Mouse (Mus musculus) embryo, embryonic 9.5 days (tissue): ENCODE measurements around the gene Apol7a.
"Not testable (repeated sequence)": the region's sequence is repeated elsewhere in the genome, so short reads cannot be mapped to it uniquely, and the experiment has no call there.

Experiments
- DNase-seq: peaks from one replicate; pipeline ENCODE4 v3.0.0-alpha.2; 2017; ENCODE audit errors: extremely low spot score

Gene Apol7a

DNA sequence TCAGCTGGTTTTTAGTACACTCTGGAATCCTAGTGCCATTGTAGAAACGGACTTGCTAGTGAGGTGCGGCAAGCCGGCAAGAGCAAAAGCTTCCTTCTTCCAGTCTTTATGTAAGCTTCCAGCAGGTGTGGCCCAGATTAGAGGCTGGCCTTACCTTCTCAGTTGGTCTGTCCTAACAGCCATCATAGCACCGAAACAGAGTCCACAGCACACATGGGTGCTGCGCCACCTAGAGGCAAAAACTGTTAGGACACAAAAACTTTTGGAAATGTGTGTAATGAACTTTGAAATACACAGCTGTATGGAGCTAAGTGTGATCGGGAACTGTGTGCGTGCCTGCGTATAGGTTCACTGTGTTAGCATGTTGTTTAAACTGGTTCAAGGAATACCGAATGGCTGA is at the start of gene Apol7a:
Apol7a (minus strand) TSS at position 84 of the 400 bp plus-strand sequence.
- peak; percentile 20 for DNase-seq

DNA sequence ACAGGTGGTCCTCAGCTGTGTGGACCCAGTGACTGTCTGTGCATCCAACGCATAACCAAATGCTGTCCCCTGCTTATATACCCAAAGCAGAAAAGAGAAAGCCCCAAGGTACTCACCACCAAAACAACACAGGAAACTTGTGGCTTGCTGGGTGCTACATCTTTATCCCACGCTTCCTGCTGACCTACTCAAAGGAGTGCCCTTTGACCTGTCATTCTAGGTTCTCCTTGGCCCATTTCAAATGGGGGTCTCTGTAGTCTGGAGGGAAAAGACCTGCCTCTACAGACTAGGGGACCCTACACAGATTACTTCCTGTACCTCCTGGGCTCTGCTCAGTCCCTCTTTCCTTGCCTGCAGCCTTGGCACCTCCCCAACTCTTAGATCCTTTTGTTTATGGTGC is 48.5 kb upstream of the Apol7a start, which contains the start of gene Apol7b:
Apol7b (minus strand) TSS at position 101 of the 400 bp plus-strand sequence.
- not testable (repeated sequence) for DNase-seq

DNA sequence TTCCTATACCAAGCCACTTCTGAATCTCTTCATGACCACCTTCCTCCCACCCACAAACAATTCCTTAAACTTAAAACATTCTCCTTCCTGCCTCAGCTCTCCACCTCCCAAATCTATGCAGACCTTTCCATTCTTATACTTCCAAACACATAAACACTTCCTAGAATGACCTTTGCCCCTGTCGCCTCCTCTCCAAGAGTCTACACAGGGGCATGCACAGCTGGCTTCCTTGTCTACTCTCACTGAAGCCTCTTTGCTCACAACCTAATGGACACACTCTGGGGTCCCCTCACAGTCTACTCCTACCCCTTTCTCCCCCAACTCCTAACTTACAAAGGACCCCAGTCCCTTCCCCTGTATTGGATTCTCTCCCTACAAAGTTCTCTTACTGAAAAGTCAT is 46.8 kb upstream of the Apol7a start:
- DNase-seq, result not testable (repeated sequence)

DNA sequence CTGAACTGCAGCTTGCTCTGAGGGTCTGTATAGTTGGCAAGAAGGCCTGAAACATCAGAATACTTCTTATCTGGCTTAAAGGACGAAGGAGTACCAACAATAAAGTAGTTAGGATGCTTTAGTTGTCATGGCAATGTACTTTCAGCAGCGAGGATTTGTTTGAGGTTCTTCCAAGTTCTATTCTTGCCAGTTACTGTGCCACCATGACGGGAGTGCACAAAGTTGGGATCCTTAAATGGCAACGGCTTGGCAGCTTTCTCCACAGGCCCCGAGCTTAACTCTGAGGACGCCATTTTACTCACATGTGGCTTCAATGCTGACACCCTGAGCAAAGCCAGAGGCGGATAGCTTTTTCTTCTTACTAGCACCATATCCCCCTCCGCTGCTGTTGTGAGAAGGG is 45.8 kb upstream of the Apol7a start:
- not testable (repeated sequence) for DNase-seq

DNA sequence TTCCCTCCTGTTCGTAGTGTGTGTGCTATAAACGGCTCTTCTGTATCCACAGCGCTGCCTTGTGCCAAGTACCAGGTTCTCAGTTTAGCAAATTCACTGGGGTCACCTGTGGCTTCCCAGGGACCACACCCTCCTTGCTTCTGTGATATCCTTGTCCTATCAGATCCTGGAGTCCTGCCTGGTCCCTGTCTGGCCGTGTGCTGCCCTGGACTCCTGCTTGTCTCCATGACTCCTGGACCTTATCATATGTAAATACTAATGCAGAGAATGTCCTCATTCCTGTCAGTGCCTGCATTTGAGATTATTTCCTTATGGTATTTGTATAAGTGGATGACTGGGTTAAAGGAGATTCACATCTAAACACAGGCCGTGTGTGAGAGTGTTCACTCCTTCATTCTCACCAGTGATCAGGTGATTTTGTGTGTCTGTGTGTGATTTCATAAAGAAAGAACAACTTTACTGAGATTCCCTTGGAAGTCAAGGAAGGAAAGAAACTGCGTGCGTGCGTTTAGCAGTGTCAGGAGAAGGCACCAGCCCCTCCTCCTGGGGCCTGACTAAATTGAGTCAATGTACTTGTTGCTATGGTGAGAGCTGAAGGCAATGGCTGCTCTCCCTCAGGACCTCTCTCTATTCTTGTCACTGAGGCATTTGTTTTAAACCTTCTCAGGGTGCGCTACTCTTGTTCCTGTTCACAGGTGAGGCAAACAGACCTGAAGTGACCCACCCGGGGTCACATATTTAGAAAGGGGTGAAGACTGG is 30.0 kb upstream of the Apol7a start:
- DNase-seq, result not testable (repeated sequence)

DNA sequence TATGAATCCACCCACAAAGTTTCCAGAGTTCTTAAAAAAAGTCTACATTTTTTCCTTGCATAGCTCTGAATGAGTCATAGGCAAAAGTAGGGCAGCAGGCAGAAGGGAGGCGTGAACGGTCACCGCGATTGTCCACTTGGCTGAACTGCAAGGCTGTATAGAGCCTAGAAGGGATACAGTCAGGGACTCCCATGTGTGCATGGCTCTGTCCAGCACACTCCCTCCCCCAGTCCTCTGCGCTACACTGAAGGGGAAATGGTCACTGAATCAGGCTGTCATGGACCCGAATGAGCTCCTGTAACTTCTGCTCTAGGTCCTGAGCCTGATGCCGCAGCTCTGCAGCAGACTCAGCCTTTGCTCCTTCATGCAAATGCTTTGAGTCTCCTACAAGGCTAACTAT is 24.0 kb upstream of the Apol7a start:
- DNase-seq, result not testable (repeated sequence)

DNA sequence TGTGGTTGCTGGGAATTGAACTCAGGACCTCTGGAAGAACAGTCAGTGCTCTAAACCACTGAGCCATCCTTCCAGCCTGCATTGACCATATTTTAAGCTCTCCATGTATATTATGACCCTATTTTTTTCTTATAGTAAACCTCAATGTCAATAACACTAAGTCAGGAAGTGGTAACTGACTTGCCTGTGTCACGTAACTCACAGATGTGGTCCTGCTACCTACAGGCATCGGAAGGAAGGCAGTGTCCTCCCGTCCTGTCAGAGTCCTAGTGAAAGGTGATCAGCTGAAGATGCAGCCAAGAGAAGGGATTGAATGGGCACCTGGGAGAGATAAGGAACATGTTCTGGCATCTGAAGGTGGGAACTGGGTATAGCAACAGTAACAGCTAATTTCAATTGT is 20.7 kb upstream of the Apol7a start:
- DNase-seq, result not testable (repeated sequence)

DNA sequence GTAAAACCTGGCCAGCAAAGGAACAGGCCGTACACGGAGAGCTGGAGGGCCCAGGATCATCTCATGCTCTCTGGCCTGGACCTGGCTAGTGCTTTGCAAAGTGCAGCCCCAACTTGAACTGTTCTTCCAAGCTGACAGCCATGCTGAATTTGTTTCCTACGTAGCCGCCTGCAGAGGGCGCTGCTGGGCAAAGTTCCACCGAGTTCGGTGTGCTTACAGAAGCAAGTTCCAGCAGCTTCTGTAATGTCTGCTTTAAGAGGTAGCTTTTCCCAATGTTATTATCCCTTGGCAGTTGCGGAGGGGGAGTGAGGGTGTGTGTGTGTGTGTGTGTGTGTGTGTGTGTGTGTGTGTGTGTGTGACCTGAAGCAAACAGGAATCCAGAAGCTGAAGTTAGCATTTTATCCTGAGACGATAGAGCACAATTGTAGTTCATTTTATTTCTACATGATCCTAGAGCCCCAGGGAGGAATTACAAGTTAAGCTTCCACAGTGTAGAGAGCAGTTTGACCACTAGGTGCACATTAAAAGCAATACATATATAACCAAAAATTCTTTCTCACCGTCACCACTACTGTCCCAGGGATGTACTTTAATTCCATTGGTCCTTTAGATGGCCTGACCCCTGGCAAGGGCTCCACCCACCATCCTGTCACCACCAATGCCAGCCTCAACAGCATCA is 17.9 kb upstream of the Apol7a start:
- not testable (repeated sequence) for DNase-seq

DNA sequence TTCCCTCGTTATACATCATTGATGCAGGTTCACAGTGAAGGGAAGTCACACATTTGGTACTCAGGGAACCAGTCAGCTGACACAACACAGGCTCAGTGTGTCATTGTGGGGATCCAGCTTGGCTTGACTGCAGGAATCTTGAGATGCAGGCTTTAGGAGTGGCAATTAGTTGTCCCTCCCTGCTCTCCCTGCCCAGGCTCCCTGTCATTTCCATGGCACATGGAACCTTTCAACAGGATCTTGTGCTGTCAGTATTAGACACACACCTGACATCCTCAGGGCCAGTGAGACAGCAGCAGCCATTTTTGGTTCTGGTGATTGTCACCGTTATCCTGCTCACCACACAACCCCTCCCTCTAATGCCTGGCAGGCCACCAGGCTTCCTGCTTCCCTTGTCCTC is 16.7 kb upstream of the Apol7a start:
- not testable (repeated sequence) for DNase-seq

DNA sequence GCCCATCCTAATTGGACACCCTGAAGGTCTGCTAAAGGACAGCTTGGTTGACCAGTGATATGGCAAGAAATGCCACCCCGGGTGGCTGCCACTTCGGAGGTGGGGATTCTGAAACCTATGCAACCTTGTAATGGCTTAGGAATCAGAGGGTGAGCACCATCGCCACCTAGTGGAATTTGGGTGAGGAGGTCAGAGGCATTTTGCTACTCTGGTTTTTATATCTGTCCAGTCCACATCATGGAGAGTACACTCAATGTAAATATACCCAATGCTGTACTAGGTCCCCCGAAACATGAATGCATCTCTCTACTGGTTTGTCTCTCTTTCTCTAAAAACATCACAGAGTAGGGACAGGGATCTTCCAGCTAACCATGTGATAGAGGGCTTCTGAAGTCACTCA is 13.8 kb upstream of the Apol7a start:
- DNase-seq, result not testable (repeated sequence)

DNA sequence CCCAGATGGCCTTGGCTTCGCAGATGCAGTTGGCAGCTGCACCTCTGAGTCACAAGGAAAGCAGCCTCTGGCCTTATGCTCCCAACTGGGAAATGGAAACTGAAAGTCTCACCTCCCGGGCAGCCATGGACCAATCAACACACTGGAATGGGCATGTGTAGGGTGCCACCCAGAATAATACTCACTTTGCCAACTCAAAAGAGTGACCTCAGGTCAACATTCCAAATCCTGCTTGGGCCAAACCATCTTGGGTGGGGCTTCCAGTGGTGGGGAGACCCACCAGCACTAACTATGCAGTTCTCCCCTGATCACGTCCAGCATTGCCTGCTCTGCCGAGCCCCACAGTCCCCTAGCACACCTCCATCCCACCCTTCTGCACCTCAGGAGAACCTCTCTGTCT is 12.1 kb upstream of the Apol7a start, which contains the start of gene Apol9a:
Apol9a (minus strand) TSS at position 101 of the 400 bp plus-strand sequence.
- DNase-seq, result not testable (repeated sequence)

DNA sequence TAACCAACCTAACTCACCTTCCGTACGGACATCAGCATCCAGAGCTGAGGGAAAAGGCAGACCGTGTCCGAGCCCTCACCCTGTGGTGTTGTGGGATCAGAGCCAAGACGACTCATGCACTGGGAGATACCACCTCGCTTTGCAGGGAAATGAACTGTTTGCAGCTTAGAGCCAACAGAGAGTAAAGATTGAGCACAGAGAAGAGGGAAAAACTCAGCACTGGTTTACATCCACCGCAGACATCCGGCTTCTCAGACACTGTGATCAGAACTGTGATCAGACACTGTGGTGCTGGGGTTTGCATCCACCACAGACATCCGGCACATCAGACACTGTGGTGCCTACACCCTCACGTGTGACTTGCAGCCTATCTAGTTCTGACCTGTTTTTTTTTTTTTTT is 7.5 kb upstream of the Apol7a start:
- DNase-seq, result not testable (repeated sequence)

DNA sequence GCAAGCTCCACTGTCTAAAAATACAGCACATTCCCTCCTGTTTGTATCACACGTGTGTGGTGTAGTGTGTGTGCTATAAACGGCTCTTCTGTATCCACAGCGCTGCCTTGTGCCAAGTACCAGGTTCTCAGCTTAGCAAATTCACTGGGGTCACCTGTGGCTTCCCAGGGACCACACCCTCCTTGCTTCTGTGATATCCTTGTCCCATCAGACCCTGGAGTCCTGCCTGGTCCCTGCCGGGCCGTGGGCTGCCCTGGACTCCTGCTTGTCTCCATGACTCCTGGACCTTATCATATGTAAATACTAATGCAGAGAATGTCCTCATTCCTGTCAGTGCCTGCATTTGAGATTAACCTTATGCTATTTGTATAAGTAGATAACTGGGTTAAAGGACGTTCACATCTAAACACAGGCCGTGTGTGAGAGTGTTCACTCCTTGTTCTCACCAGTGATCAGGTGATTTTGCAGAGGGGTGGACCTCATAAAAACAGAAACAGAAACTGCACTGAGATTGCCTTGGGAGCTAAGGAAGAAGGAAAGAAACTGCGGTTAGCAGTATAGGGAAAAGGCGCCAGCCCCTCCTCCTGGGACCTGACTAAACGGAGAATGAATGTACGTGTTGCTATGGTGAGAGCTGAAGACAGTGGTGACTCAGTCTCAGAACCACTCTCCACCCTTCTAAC is 1.3 kb downstream of the Apol7a start:
- DNase-seq, result not testable (repeated sequence)

DNA sequence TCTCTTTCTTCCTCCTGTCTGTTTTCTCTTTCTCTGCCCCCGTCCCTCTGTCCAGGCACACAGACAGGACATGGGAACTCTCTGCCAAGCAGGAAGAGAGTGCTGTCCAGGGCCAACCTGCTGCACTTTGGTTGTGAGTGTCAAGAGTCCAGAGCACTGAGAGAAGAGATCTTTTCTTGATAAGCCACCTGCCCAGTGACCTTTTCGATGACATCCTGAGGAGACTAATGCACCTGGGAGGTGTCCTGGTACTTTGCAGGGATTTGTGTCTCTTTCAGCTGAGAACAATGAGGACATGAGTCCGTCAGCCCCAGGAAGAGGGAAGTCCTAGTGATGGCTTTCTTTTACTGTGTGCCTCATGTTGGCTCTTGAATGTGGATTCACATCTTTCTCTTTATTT is 5.1 kb downstream of the Apol7a start:
- not testable (repeated sequence) for DNase-seq

DNA sequence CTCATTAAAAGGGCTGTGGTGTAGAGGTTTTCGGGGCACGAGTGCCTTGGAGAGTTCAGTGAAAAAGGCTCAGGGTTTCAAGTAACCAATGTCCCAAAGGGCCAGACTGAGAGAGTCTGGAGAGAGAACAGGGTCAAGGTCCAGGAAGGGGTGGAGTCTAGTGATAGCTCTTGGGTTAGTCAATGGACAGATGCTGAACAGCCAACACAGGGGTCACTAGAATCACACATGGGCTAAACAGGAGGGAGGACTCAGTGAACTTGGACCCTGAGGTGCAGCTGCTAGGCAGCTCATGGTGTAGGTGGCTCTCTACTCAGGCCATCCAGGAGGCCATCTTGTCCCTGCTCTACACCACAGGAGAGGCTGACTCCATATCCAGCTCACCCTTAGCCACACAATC is 11.4 kb downstream of the Apol7a start:
- no peak for DNase-seq

DNA sequence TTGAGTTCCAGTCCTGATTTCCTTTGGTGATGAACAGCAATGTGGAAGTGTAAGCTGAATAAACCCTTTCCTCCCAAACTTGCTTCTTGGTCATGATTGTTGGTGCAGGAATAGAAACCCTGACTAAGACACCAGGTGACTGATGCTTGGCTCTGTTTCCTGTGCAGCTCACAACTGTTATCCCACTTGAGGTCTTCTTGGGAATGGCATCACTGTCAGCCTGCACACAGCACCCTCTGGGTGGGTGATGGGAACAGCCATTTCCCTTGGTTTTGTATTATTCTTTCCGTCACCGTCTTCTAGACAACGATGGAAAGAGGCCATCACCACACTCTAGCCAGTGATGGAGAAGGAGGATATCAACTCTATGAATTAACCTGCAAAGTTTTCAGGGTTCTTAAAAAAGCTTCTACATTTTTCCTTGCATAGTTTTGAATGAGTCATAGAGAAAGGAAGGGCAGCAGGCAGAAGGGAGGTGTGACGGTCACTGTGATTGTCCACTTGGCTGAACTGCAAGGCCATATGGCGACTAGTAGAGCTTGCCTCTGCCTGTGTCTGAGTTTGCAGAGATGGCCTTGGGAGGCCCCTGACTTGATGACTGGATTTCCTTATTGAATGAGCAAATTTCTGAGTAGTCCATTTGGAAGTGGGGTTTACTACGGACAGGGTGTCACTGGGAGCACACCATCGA is 14.4 kb downstream of the Apol7a start:
- DNase-seq, result no peak

DNA sequence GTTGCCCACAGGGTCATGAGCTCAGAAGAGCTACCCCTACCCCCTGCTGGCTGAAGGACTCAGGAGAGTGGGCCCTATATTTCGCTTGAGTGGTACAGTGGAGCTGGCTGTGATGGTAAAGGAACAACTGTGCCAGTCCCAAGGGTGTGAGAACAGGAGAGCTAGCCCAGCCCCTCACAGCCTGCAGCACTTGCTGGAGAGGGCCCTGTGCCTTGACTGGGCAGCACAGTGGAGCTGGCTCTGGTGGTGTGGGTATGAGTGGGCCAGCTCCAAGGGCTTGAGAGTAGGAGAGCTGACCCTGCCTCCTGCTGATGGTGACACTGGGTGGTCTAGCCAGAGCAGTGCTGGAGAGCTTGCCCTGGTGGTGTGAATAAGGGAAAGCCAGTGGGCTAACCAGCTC is 16.0 kb downstream of the Apol7a start:
- DNase-seq, result no peak

DNA sequence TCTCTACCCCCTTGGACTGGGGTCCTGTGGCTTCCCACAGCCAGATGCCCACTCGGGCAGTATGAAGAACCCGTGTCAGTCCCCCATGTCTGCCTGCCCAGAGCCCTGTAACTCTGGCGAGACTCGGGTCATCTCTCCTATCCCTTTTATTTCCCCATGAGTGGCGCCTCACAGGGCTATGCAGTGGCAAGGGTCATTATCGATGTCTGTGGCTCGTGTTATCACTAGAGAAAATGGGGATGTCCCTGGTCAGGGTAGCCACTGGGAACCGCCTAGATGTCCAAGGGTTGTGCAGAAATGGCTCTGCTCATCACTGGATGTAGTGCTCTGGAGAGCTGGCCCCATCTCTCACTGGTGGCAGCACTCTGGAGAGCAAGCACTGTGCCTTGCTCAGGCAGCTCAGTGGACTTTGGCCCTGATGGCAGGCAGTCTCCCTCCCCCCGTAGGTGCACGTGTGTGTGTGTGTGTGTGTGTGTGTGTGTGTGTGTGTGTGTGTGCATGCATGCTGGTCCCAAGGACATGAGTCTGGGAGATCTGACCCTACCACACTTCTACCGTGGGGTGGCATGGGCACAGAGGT is 16.5 kb downstream of the Apol7a start:
- no peak for DNase-seq

DNA sequence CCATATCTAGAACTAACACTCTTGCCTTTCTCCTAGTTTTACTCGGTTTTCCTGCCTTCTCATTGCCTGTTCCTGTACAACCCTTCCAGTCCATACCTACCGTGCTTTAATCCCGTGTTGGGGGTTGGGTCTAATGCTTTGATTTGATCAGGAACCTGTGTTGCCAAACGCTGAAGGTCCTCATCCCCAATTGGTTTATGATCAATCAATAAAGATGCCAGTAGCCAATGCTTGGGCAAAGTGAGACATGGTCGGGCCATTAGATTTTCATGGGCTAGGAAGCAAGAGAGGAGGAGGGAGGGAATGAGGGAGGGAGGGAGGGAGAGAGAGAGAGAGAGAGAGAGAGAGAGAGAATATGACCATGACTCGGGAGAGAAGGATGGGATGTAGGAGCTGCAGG is 17.4 kb downstream of the Apol7a start:
- DNase-seq, result no peak

DNA sequence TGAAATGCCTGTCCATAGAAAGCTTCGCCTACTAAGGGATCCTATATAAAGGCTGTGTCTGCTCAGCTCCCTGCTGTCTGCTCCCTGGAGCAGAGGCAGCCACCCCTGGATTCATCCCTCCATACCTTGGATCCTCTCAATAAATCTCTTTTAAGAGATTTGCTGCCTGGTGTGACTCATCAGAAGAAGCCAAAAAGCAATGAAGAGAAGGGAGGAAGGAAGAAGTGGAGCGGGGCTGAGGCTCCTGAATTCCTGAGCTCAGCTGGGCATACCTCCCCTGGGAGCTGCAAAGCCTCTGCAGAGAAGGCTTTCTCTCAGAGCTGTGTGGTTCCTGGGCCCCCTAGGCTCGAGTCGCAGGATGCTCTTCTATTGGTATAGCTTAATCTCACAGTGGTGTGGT is 19.0 kb downstream of the Apol7a start:
- DNase-seq, result no peak

DNA sequence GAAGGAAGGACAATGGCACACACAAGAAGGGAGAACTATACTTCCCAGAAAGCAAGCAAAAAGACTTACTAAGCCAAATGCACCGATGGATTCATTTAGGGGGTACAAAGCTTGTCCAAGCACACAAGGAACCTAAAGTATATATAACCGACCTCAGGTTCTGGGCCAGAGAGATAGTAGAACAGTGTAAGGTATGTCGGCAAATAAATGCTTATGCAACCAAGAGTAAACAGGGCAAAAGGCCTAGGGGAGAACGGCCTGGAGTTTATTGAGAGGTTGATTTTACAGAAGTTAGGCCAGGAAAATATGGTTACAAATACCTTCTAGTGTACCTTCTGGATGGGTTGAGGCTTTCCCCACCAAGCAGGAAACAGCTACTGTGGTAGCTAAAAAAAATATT is 21.5 kb downstream of the Apol7a start:
- no peak for DNase-seq

DNA sequence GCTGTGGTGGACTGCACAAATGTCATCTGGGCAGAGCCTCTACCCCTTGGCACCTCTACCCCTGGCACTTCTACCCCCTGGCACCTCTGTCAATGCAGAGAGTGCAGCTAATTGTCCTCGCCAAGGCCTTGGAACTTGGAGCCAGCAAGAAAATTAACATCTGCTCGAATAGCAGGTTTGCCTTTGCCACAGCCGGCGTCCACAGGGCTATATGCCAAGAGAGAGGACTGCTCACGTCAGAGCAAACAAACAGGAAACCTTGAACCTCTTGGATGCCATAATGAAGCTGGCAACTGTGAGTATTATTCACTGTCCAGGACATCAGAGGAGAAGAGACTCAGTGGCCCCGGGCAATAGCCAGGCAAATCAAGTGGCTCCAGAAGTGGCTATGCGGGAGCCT is 22.0 kb downstream of the Apol7a start:
- no peak for DNase-seq
